8 mouse cellular contexts compared by ENCODE assay signal in the genomic region with DNA sequence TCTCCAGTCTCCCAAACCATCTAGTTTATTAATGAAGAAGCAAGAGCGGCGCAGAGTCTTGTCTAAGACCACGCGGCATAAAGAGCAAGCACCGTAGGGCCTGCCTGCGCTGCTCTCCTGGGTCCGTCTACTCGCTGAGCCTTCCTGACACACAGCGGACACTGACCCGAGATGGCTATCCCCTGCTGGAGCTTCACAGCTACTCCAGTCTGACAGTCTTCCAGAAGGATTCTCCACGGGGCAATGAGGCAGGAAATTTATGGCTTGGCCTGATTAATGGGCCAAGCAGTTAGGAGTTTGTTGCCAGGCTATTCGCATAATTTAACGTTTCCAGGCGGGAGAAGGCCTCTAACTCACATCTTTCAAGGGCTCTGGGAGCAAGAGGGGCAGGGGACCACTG.
DNase-seq lines count a peak whose midpoint lies in the region; ATAC-seq and TF ChIP-seq lines count a peak whose summit lies in the region.

No protein-coding gene starts in this region.

- ATAC-seq in heart, embryonic 11.5 days (replicated peaks; ENCODE audit: insufficient number of reproducible peaks, low FRiP score, low TSS enrichment) = no peak
- ATAC-seq in Patski = peak; percentile 44
- ATAC-seq in hindbrain, embryonic 16.5 days = 0 out of 2 replicates have a peak, but pooled peaks have one; percentile 7

- in situ Hi-C loops in Patski (cut with MboI; ENCODE audit: low pct_unique_long_range_greater_than_20kb) = no loop called here

- H3K27ac ChIP-seq in heart, embryonic 11.5 days (ENCODE audit: low read depth, low read length) = no peak overlapping the region
- no peak overlapping the region for H3K27ac ChIP-seq in hindbrain, embryonic 16.5 days (ENCODE audit: low read depth, low read length)

- TF ChIP-seq CTCF in Patski (IDR thresholded peaks at IDR 0.05) = no peak

- no peaks in the 10 kb centered on the region for H3K36me3 ChIP-seq in heart, embryonic 11.5 days (ENCODE audit: control insufficient read depth, insufficient read depth, low read length)
- no peaks in the 10 kb centered on the region for H3K36me3 ChIP-seq in hindbrain, embryonic 16.5 days (ENCODE audit: control insufficient read depth, insufficient read depth, low read length)

- WGBS in heart, embryonic 11.5 days (ENCODE audit: insufficient replicate concordance) = 62% methylated on average over 14 of the region's 14 CpGs
- 53% methylated on average over 14 of the region's 14 CpGs for WGBS in hindbrain, embryonic 16.5 days

- CTCF ChIA-PET in Patski (lab: Charles Lee) = no interaction called here

- H3K4me3 ChIP-seq in heart, embryonic 11.5 days (ENCODE audit: low read depth, low read length) = no peak overlapping the region
- H3K4me3 ChIP-seq in hindbrain, embryonic 16.5 days (ENCODE audit: low read length) = no peak overlapping the region

- peaks cover 19% of the 10 kb centered on the region for H3K4me1 ChIP-seq in heart, embryonic 11.5 days (ENCODE audit: control insufficient read depth, insufficient read depth, low read length)
- peaks cover 5% of the 10 kb centered on the region for H3K4me1 ChIP-seq in hindbrain, embryonic 16.5 days (ENCODE audit: control insufficient read depth, insufficient read depth, low read depth, low read length)

- H3K27me3 ChIP-seq in heart, embryonic 11.5 days (ENCODE audit: control insufficient read depth, insufficient read depth, low read length) = no peaks in the 10 kb centered on the region
- H3K27me3 ChIP-seq in Patski = no peaks in the 10 kb centered on the region
- H3K27me3 ChIP-seq in hindbrain, embryonic 16.5 days (replicated peaks; ENCODE audit: control insufficient read depth, insufficient read depth, low read length) = no peaks in the 10 kb centered on the region

- peak; percentile 80 for DNase-seq in heart, adult 11 months
- DNase-seq in Patski (ENCODE audit: low read depth, low spot score) = no peak
- peak; percentile 49 for DNase-seq in neural tube, embryonic 10.5 days (ENCODE audit: extremely low spot score, low spot score)
- DNase-seq in liver = no peak
- DNase-seq in thymus, adult 18-20 months = no peak
- no peak for DNase-seq in left cerebral cortex, postnatal 36 days (ENCODE audit: low spot score in 2 of 2)

- intact Hi-C loops in left cerebral cortex, postnatal 36 days (cut with DNase I) = loop anchor here (10.0 kb wide), 1 partner anchor 140 kb away; the partner anchor contains the start of gene Dyrk1a

- no peak overlapping the region for H3K4me2 ChIP-seq in heart, embryonic 11.5 days
- H3K4me2 ChIP-seq in hindbrain, embryonic 16.5 days (ENCODE audit: low read length) = no peak overlapping the region

- no peaks in the 10 kb centered on the region; the same call in 1 of the 2 replicates for H3K9me3 ChIP-seq in heart, embryonic 11.5 days (replicated peaks; ENCODE audit: control insufficient read depth, low read length)
- no peaks in the 10 kb centered on the region for H3K9me3 ChIP-seq in hindbrain, embryonic 16.5 days (ENCODE audit: control insufficient read depth, low read length)

- POLR2A ChIA-PET in Patski (lab: Charles Lee) = no interaction called here

- H3K9ac ChIP-seq in heart, embryonic 11.5 days (ENCODE audit: low read depth, low read length) = no peak overlapping the region
- peak overlapping the region; percentile 19; the same call in 1 of the 2 replicates for H3K9ac ChIP-seq in hindbrain, embryonic 16.5 days (ENCODE audit: low read depth, low read length)

Comparison
In these comparisons a context has a peak if more than half of its experiments do, and no peak if none do; other contexts are left out.
1. DNase-seq: peak in heart, adult 11 months (single experiment) and neural tube, embryonic 10.5 days (single experiment); none in Patski (single experiment), liver (single experiment), thymus, adult 18-20 months (0 of 2) and left cerebral cortex, postnatal 36 days (0 of 2).